In genomic region chr9:66069583-66069982, GRCm38 (mm10) we compare ENCODE assay signal across 8 mouse cellular contexts. TPM values are rescaled to one million over a fixed set of nuclear protein-coding genes. Genes with fewer than 3 reads are reported as not detected.
DNase-seq lines count a peak whose midpoint lies in the region; ATAC-seq lines count a peak whose summit lies in the region.

Snx22 (minus strand) TSS chr9:66069719.

- peaks cover 20% of the 10 kb centered on the region for H3K36me3 ChIP-seq in intestine, embryonic 14.5 days (ENCODE audit: control insufficient read depth, insufficient read depth, low read length)
- H3K36me3 ChIP-seq in limb, embryonic 10.5 days, result peaks cover 31% of the 10 kb centered on the region
- H3K36me3 ChIP-seq in midbrain, embryonic 11.5 days (ENCODE audit: control insufficient read depth, insufficient read depth, low read length), result peaks cover 15% of the 10 kb centered on the region

- DNase-seq in adrenal gland, adult 8-10 months, result peak; percentile 79
- peak; percentile 89 for DNase-seq in embryo, embryonic 11 days
- DNase-seq in gastrocnemius, postnatal 25 days, result peak; percentile 79
- DNase-seq in intestine, embryonic 14.5 days (ENCODE audit: low spot score), result peak; percentile 90
- peak; percentile 84 for DNase-seq in limb, embryonic 10.5 days (ENCODE audit: low spot score)
- peak; percentile 96 for DNase-seq in midbrain, embryonic 11.5 days (ENCODE audit: low spot score, missing footprints)
- peak; percentile 49 to 67 for DNase-seq in right cerebral cortex, postnatal 36 days (ENCODE audit: low spot score in 2 of 2)
- DNase-seq in yolk sac, embryonic 10.5 days (ENCODE audit: low spot score), result peak; percentile 84

- peak within 1 kb of the TSS; percentile 35; the same call in 1 of the 2 replicates for H3K9ac ChIP-seq in intestine, embryonic 14.5 days (ENCODE audit: low read length)
- peak within 1 kb of the TSS; percentile 52 for H3K9ac ChIP-seq in midbrain, embryonic 11.5 days (ENCODE audit: low read length)

- H3K4me2 ChIP-seq in intestine, embryonic 14.5 days (ENCODE audit: low read length), result peak within 1 kb of the TSS; percentile 99
- H3K4me2 ChIP-seq in midbrain, embryonic 11.5 days, result peak within 1 kb of the TSS; percentile 88

- H3K4me1 ChIP-seq in intestine, embryonic 14.5 days (replicated peaks; ENCODE audit: control insufficient read depth, insufficient read depth, low read length), result peaks cover 8% of the 10 kb centered on the region; the same call in 1 of the 2 replicates
- peaks cover 21% of the 10 kb centered on the region for H3K4me1 ChIP-seq in limb, embryonic 10.5 days
- 0 out of 2 replicates have a peak, but pooled peaks cover 3% of the 10 kb centered on the region for H3K4me1 ChIP-seq in midbrain, embryonic 11.5 days (ENCODE audit: control insufficient read depth, insufficient read depth, low read length)

- WGBS in intestine, embryonic 14.5 days, result under 1% methylated on average over 22 of the region's 22 CpGs
- under 1% methylated on average over 22 of the region's 22 CpGs for WGBS in limb, embryonic 10.5 days
- 0% methylated on average over 22 of the region's 22 CpGs for WGBS in midbrain, embryonic 11.5 days

- H3K4me3 ChIP-seq in intestine, embryonic 14.5 days (ENCODE audit: low read depth, low read length), result peak within 1 kb of the TSS; percentile 45
- peak within 1 kb of the TSS; percentile 64 for H3K4me3 ChIP-seq in limb, embryonic 10.5 days
- peak within 1 kb of the TSS; percentile 47 for H3K4me3 ChIP-seq in midbrain, embryonic 11.5 days (ENCODE audit: low read depth, low read length)

- H3K27me3 ChIP-seq in intestine, embryonic 14.5 days (replicated peaks; ENCODE audit: control insufficient read depth, insufficient read depth, low read length), result peaks cover 29% of the 10 kb centered on the region
- H3K27me3 ChIP-seq in limb, embryonic 10.5 days (ENCODE audit: low read depth, poor library complexity, severe bottlenecking), result peaks cover 49% of the 10 kb centered on the region
- H3K27me3 ChIP-seq in midbrain, embryonic 11.5 days (ENCODE audit: control insufficient read depth, insufficient read depth, low read length), result peaks cover 32% of the 10 kb centered on the region

- H3K27ac ChIP-seq in intestine, embryonic 14.5 days (ENCODE audit: low read depth), result no peak within 1 kb of the TSS
- peak within 1 kb of the TSS; percentile 74 for H3K27ac ChIP-seq in limb, embryonic 10.5 days
- no peak within 1 kb of the TSS for H3K27ac ChIP-seq in midbrain, embryonic 11.5 days (ENCODE audit: low read depth, low read length)

- peak; percentile 89 for ATAC-seq in intestine, embryonic 14.5 days (replicated peaks; ENCODE audit: low FRiP score, low TSS enrichment, low read depth)
- ATAC-seq in midbrain, embryonic 11.5 days (ENCODE audit: low FRiP score), result peak; percentile 88

- peaks cover 4% of the 10 kb centered on the region; the same call in 1 of the 2 replicates for H3K9me3 ChIP-seq in intestine, embryonic 14.5 days (ENCODE audit: control insufficient read depth, low read length)
- H3K9me3 ChIP-seq in limb, embryonic 10.5 days (replicated peaks), result no peaks in the 10 kb centered on the region
- H3K9me3 ChIP-seq in midbrain, embryonic 11.5 days (ENCODE audit: control insufficient read depth, low read length), result no peaks in the 10 kb centered on the region

RNA-seq across cellular contexts. Expression of gene Snx22, which starts in this region (rescaled TPM):
- total RNA-seq in adrenal gland, adult 8-10 months (2022), result 1 to 10 TPM in 1 of 4 experiments, under 1 TPM in 3; 0.09 to 1.1 (median 0.60) TPM
- total RNA-seq in gastrocnemius, postnatal 25 days (2021), result under 1 TPM; 0.18 to 0.21 TPM
- polyA plus RNA-seq in intestine, embryonic 14.5 days (2014; fragmentation: Nextera tagmentation; extraction: Ambion mirVana), result 0.56 and 0.96 TPM in 2 replicates
- 1.9 and 2.4 TPM in 2 replicates for polyA plus RNA-seq in limb, embryonic 10.5 days (2016; fragmentation: Nextera tagmentation; extraction: Ambion mirVana)
- 1.8 and 2.2 TPM in 2 replicates for polyA plus RNA-seq in midbrain, embryonic 11.5 days (2014; fragmentation: Nextera tagmentation; extraction: Ambion mirVana)

Comparison
In these comparisons a context has a peak if more than half of its experiments do, and no peak if none do; other contexts are left out.
1. Peak in DNase-seq in gastrocnemius, postnatal 25 days; RNA of the gene not detected or under 1 TPM.
2. Peak in DNase-seq, ATAC-seq, H3K4me3 ChIP-seq, H3K9ac ChIP-seq and H3K4me2 ChIP-seq in intestine, embryonic 14.5 days; RNA of the gene not detected or under 1 TPM.